Mouse (Mus musculus): Measurements from ENCODE around the gene Hax1. TPM values are rescaled to one million over a fixed set of nuclear protein-coding genes. Genes with fewer than 3 reads are reported as not detected.

Hax1 gene
- total RNA-seq, 1 experiment from 2014 or later, result 56.1 TPM

DNA sequence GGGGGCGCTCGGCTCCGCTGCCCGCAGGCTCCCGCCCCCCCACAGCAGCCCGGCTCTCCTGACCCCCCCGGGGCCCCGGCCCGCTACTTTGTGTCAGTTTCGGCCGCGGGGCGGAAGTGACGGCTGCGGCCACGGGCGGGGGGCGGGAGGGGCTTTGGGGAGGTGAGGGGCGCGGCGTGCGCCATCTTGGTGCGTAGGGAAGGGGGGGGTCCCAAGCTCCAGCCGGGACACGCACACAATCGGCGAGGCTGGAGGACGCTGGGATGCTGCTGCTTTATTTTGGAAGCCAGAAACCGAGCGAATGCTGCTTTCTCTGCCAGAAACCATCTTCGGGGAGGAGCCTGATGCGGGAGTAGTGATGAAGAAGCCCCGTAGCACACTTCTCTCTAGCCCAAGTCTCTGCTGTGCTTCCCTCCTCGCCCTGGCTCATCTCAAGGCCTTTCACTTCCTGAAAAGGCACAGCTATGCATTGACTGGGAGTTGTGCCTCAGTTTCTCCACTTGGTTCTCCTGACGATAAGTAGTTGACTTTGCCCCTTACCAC lies 35.3 kb downstream of the Hax1 start, which contains the start of gene Atp8b2:
TSS of gene Atp8b2 (minus strand) at position 288 of the 543 bp plus-strand sequence.
- peak; percentile 28; the same call in 1 of the 2 replicates for ATAC-seq (ENCODE audit: extremely low read depth, insufficient number of reproducible peaks, low FRiP score, poor library complexity, severe bottlenecking)

DNA sequence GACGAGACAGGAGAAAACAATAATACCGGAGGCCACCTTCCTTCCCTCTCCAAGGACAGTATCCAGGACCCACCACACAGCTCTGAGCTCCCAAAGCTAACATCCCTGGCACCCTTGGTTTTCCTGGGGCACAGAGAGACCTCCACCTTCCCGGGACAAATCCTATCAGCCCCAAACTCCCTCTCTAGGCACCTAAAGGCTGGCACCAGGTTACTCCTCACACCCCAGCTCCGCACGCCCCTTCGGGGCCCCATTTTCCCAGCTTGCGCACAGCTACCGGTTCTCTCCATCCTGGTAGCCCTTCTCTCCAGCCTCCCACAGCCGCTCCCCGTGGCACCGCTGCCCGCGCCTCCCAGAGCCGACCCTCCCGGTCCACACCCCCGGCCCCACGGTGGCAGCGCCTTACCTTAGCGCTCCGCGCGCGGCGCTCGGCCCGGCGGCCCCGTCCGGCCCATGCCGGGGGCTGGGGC lies 35.8 kb downstream of the Hax1 start:
- no peak for ATAC-seq (ENCODE audit: extremely low read depth, insufficient number of reproducible peaks, low FRiP score, poor library complexity, severe bottlenecking)

DNA sequence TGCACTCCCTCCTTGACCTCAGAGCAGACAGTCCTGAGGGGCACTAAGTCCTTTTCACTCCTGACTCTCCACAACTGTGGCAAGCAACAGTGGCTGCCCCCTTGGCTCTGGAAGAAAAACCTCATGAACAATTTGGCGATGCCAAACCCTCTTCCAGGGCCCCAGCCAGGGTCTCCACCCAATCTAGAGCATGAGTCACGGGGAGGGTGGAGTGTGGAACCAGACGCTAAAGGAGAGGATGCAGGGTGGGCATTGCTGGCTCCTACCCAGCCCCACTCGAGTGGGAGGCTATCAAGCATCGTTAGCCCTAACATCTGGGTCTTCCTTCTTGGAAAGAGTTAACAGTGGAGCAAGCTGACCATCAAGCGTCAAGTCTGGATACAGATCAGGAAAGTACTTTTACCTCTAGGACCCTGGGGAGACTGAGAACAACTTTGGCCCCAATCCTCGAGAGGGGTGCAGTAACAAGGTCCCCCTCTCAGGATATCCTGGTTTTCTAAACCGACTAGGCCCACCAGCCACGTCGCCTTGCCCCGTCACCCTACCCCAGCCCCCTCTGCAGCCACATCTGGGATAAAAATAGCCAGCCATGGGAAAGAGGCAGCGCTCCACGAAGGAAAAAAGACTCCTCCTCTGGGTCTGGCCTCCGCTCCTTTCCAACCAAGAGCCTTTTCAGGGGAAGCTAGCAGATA lies 36.4 kb downstream of the Hax1 start:
- ATAC-seq (ENCODE audit: extremely low read depth, insufficient number of reproducible peaks, low FRiP score, poor library complexity, severe bottlenecking), result no peak

DNA sequence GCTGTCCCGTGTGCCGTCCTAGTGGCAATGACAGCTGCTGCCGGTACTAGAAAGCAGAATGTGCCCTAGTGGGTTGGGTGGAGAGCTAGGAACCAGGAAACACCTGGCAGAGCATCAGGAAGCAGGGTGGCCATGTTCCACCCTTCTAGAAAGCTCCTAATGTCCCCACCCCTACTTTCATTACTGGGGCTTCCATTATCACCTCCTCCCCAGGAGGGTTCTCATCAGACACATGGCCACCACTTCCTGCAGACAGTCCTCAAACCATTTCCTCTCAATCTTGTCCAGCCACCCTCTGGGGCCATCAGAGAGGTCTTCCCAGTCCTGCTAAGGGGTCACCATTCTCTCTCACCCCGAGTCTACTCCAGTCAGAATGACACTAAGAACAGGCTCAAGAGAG lies 37.1 kb downstream of the Hax1 start:
- no peak for ATAC-seq (ENCODE audit: extremely low read depth, insufficient number of reproducible peaks, low FRiP score, poor library complexity, severe bottlenecking)

DNA sequence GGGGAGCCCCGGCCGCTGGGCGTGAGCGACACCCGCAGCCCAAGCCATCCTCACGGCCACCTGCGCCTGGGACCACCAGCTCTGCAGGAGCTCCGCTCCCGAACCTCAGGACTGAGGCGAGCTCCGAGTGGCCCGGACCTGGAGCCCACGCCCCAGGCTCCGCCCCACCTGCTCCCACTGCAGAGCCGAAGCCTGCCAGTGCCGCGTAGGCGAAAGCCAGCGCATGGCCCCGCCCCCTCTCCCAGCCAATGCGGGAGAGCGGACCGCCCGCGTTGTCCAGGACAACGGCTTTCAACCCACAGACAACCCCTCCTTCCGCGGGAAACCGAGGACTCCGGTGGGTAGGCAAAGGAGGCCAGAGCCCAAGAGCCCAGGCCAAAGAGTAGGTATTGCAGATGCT lies 38.1 kb downstream of the Hax1 start:
- ATAC-seq (ENCODE audit: extremely low read depth, insufficient number of reproducible peaks, low FRiP score, poor library complexity, severe bottlenecking), result peak; percentile 55

DNA sequence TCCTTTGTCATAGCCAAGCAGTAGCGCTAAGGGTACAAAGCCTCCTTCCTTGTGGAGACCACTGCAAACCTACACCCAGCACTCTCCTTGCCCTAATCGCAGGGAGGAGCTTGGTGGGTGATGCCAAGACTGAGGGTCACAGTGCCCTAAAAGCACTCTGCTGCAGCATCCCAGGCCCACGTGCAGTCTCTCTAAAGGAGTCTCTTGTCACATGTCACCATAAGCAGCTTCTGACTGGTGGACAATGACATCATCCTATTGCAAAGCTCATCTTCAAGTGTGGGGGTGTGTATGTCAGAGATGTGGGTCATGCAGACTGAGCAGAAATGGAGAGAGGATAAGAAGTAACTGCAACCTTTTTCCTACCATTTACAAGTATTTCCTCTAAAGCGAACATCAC lies 39.1 kb downstream of the Hax1 start:
- no peak for ATAC-seq (ENCODE audit: extremely low read depth, insufficient number of reproducible peaks, low FRiP score, poor library complexity, severe bottlenecking)

DNA sequence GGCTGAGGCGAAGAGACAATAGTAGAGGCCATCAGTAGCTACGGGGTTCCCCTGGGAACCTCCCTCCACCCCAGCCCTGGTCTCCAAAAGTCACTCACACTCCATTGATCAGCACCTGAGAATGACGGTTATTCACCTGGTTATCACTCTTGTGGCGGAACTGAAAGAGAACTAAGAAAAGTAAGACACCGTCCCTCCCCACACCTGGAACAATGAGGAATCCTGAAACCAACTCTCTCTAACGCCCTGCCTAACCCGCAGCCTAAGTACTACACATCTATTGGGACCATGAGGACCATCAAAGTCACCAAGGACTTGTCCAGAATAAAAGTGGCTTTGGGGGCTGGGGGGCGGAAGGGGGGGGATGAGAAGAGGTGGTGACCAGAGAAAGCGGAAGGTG lies 40.7 kb downstream of the Hax1 start:
- no peak for ATAC-seq (ENCODE audit: extremely low read depth, insufficient number of reproducible peaks, low FRiP score, poor library complexity, severe bottlenecking)

DNA sequence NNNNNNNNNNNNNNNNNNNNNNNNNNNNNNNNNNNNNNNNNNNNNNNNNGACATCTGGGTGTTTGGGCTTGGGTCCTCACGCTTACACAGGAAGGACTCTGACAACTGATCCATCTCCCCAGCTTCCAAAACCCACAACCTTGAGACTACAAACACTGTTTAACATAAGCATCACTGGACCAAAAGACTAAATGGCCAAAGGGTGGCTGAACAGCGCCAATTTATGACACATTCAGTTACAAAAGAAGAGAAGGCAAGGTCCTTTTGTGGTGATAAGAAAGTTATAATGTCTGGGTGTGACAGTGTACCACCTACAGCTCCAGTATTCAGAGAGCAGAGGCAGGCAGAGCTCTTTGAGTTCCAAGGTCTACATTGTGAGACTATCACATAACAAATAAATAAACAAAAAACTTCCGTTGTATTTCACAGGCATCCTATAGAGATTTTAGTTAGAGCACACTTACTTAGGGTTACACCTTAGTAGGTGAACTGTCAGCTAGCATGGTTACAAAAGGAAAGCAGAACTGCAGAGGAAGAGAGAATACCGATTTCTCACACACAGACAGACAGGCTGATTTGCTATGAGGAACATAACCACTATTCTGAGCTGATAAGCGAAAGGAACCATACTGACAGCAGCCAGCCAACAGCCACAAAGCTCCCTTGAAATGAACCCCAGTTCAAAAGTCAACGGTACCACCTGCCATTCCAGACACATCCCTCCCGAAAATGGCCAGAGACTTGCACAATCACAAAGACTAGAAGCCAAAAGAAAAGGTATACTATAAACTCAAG lies 42.2 kb downstream of the Hax1 start:
- ATAC-seq (ENCODE audit: extremely low read depth, insufficient number of reproducible peaks, low FRiP score, poor library complexity, severe bottlenecking), result no peak

DNA sequence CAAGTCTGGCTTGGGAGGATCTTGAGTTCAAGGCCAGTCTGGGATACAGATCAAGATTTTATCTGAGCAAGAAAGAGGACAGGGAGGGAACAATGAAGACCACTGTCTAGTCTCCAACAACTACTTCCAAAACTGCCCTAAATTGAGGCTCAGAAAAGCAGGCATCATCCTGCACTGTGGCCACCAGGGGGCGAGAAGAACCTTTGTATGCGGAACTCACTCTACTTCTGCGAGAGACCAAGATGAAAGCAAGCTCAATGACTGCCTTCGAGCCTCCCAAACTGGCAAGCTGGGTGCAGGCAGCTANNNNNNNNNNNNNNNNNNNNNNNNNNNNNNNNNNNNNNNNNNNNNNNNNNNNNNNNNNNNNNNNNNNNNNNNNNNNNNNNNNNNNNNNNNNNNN lies 45.2 kb downstream of the Hax1 start:
- ATAC-seq (ENCODE audit: extremely low read depth, insufficient number of reproducible peaks, low FRiP score, poor library complexity, severe bottlenecking), result peak; percentile 73

DNA sequence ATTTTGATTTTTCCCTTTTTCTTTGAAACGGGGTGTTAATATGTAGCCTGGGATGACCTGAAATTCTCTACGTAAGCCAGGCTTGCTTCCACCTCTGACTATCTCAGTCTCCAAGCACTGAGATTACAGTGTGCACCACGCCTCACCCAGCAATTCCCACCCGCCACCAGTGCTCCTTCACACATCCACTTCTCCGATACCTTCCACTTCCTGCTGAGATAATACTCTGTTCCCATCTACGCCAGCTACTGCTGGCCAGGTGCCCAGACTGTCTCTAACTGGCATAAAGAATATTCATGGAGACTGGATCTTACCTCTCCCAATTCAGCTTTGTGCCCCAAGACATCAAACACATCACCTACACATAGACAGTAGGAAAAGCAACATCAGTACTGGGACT lies 49.9 kb downstream of the Hax1 start:
- no peak for ATAC-seq (ENCODE audit: extremely low read depth, insufficient number of reproducible peaks, low FRiP score, poor library complexity, severe bottlenecking)

DNA sequence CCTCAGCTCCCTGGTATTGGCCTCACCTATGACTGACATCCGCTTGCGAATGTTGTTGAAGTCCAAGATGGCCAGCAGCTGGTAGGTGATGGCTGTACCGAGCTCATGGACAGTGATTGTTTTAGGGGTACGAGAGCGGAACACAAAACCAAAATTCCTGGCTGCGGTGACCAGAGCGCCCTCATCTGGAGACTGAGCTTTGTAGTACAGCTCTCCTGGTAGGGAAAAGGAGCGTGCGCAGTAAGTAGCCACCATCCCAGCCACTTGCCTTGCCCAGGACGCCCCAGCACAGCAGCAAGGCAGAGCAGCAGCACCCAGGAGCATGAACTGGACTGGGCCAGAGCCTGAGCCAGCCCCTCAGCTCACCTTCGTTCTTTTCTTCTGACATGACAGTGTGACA lies 50.6 kb downstream of the Hax1 start:
- no peak for ATAC-seq (ENCODE audit: extremely low read depth, insufficient number of reproducible peaks, low FRiP score, poor library complexity, severe bottlenecking)

Other genes starting within 250 kb of the Hax1 start
- 2.0 and 2.1 TPM in 2 replicates for gene Chrnb2, start 234.1 kb downstream of the Hax1 start, total RNA-seq (2017)
- 167 and 174 TPM in 2 replicates for gene Ube2q1, start 225.2 kb downstream of the Hax1 start, total RNA-seq (2017)
- gene She, start 167.4 kb downstream of the Hax1 start, total RNA-seq (2017), result 0.23 and 0.25 TPM in 2 replicates
- gene Il6ra, start 85.6 kb downstream of the Hax1 start, total RNA-seq (2017), result 46.4 and 50.0 TPM in 2 replicates
- 37.9 and 45.4 TPM in 2 replicates for gene Atp8b2, start 35.3 kb downstream of the Hax1 start, total RNA-seq (2017)
- 95.8 and 104 TPM in 2 replicates for gene 4933434E20Rik, start 52.9 kb upstream of the Hax1 start, total RNA-seq (2017)
- gene Ubap2l, start 53.8 kb upstream of the Hax1 start, total RNA-seq (2017), result 186 and 235 TPM in 2 replicates
- 950 and 1,052 TPM in 2 replicates for gene Tpm3, start 73.9 kb upstream of the Hax1 start, total RNA-seq (2017)
- gene Nup210l, start 105.4 kb upstream of the Hax1 start, total RNA-seq (2017), result 2.2 and 2.7 TPM in 2 replicates
- 6,147 and 6,362 TPM in 2 replicates for gene Rps27, start 214.9 kb upstream of the Hax1 start, total RNA-seq (2017)
- gene Rab13, start 214.9 kb upstream of the Hax1 start, total RNA-seq (2017), result 1.4 and 2.0 TPM in 2 replicates
- 63.0 and 65.2 TPM in 2 replicates for gene Jtb, start 232.8 kb upstream of the Hax1 start, total RNA-seq (2017)
- not detected in 2 replicates for gene Creb3l4, start 244.7 kb upstream of the Hax1 start, total RNA-seq (2017)
- 32.4 and 34.4 TPM in 2 replicates for gene Slc39a1, start 249.4 kb upstream of the Hax1 start, total RNA-seq (2017)

Data from neutrophil, adult 5-6 weeks (primary cell).